In the genomic region with DNA sequence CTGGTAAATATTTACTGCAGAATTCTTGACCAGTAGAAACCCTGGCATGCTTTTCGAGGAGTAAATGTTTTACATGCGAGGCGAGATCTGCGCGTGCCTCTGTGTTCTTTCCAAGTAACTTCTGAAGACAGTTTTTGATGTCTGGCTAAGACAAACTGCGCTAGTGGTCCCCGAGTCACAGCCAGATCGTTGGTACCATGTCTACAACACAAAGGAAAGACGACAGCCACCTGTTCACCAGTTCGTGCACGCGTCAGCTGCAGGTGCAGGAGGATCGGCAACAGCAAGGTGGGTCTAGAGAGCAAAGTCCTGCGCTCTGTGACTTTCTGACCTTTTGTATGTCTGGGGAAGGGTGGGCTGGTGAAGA, we compare ENCODE assay signal across 10 mouse cellular contexts. TPM values are rescaled to one million over a fixed set of nuclear protein-coding genes. Genes with fewer than 3 reads are reported as not detected.
DNase-seq lines count a peak whose midpoint lies in the region; ATAC-seq lines count a peak whose summit lies in the region.
"Had no signal": no experiment of that assay in that cellular context is flagged by ENCODE, and none has a peak within 500 bp of the region (broad histone marks: within the 10 kb centered on the region; RNA-seq: fewer than 3 reads in every experiment).

No protein-coding gene starts in this region.

- no peaks in the 10 kb centered on the region for H3K27me3 ChIP-seq in forebrain, embryonic 14.5 days (replicated peaks; ENCODE audit: control insufficient read depth, insufficient read depth, low read length)
- no peaks in the 10 kb centered on the region for H3K27me3 ChIP-seq in forebrain, embryonic 10.5 days (ENCODE audit: poor library complexity, severe bottlenecking)
- no peaks in the 10 kb centered on the region for H3K27me3 ChIP-seq in lung, embryonic 16.5 days (ENCODE audit: control insufficient read depth, insufficient read depth, low read depth, low read length)
- H3K27me3 ChIP-seq in stomach, embryonic 15.5 days (replicated peaks), result no peaks in the 10 kb centered on the region

- no peak overlapping the region for H3K9ac ChIP-seq in forebrain, embryonic 14.5 days (ENCODE audit: low read length)
- H3K9ac ChIP-seq in lung, embryonic 16.5 days (ENCODE audit: low read length), result peak overlapping the region; percentile 32; the same call in 1 of the 2 replicates
- H3K9ac ChIP-seq in stomach, embryonic 15.5 days, result no peak overlapping the region; the same call in 1 of the 2 replicates

- 84% methylated on average over 14 of the region's 14 CpGs for WGBS in forebrain, embryonic 14.5 days
- 89% methylated on average over 14 of the region's 14 CpGs for WGBS in forebrain, embryonic 10.5 days
- 35% methylated on average over 14 of the region's 14 CpGs for WGBS in lung, embryonic 16.5 days
- 28% methylated on average over 14 of the region's 14 CpGs for WGBS in stomach, embryonic 15.5 days

- H3K4me2 ChIP-seq in forebrain, embryonic 14.5 days (ENCODE audit: low read length), result peak overlapping the region; percentile 34; the same call in 1 of the 2 replicates
- H3K4me2 ChIP-seq in lung, embryonic 16.5 days (ENCODE audit: low read depth, low read length), result peak overlapping the region; percentile 48
- H3K4me2 ChIP-seq in stomach, embryonic 15.5 days, result peak overlapping the region; percentile 67

- no peak for DNase-seq in forebrain, embryonic 14.5 days (ENCODE audit: low spot score)
- DNase-seq in forebrain, embryonic 10.5 days (ENCODE audit: extremely low spot score, low spot score), result no peak
- DNase-seq in lung, adult 18-20 months, result no peak
- DNase-seq in kidney, postnatal 10 days, result peak; percentile 33
- DNase-seq in MN1 (ENCODE audit: low spot score), result no peak
- DNase-seq: thymus, postnatal 14 days had no signal

- no peak for ATAC-seq in forebrain, embryonic 14.5 days
- peak; percentile 8; the same call in 1 of the 2 replicates for ATAC-seq in lung, embryonic 16.5 days (ENCODE audit: low read depth)
- ATAC-seq in stomach, embryonic 15.5 days (ENCODE audit: insufficient read depth, low FRiP score, low read depth), result no peak
- ATAC-seq in granulocyte monocyte progenitor cell, adult 5-6 weeks (replicated peaks; ENCODE audit: poor library complexity, severe bottlenecking), result no peak
- ATAC-seq: CD4-positive, CD25-positive, alpha-beta regulatory T cell, adult 4 months had no signal

- no peak overlapping the region for H3K4me3 ChIP-seq in forebrain, embryonic 14.5 days (ENCODE audit: low read depth, low read length)
- no peak overlapping the region for H3K4me3 ChIP-seq in forebrain, embryonic 10.5 days
- H3K4me3 ChIP-seq in lung, embryonic 16.5 days (ENCODE audit: low read length), result peak overlapping the region; percentile 29
- peak overlapping the region; percentile 36 for H3K4me3 ChIP-seq in stomach, embryonic 15.5 days (replicated peaks)

- H3K27ac ChIP-seq in forebrain, embryonic 14.5 days (ENCODE audit: low read depth, low read length), result no peak overlapping the region
- no peak overlapping the region for H3K27ac ChIP-seq in forebrain, embryonic 10.5 days
- H3K27ac ChIP-seq in lung, embryonic 16.5 days (ENCODE audit: low read length), result no peak overlapping the region; the same call in 1 of the 2 replicates
- H3K27ac ChIP-seq in stomach, embryonic 15.5 days, result no peak overlapping the region

- no peaks in the 10 kb centered on the region for H3K9me3 ChIP-seq in forebrain, embryonic 14.5 days (replicated peaks; ENCODE audit: control insufficient read depth, low read length)
- H3K9me3 ChIP-seq in forebrain, embryonic 10.5 days, result no peaks in the 10 kb centered on the region
- no peaks in the 10 kb centered on the region for H3K9me3 ChIP-seq in lung, embryonic 16.5 days (ENCODE audit: control insufficient read depth, low read length)
- no peaks in the 10 kb centered on the region for H3K9me3 ChIP-seq in stomach, embryonic 15.5 days

- no peaks in the 10 kb centered on the region for H3K36me3 ChIP-seq in forebrain, embryonic 14.5 days (ENCODE audit: control insufficient read depth, insufficient read depth, low read length)
- H3K36me3 ChIP-seq in forebrain, embryonic 10.5 days (replicated peaks), result no peaks in the 10 kb centered on the region
- no peaks in the 10 kb centered on the region for H3K36me3 ChIP-seq in lung, embryonic 16.5 days (ENCODE audit: control insufficient read depth, insufficient read depth, low read length)
- no peaks in the 10 kb centered on the region for H3K36me3 ChIP-seq in stomach, embryonic 15.5 days

- H3K4me1 ChIP-seq in forebrain, embryonic 14.5 days (ENCODE audit: control insufficient read depth, insufficient read depth, low read length), result peaks cover 4% of the 10 kb centered on the region; the same call in 1 of the 2 replicates
- H3K4me1 ChIP-seq in forebrain, embryonic 10.5 days, result peaks cover 7% of the 10 kb centered on the region
- H3K4me1 ChIP-seq in lung, embryonic 16.5 days (replicated peaks; ENCODE audit: control insufficient read depth, insufficient read depth, low read length), result peaks cover 5% of the 10 kb centered on the region; the same call in 1 of the 2 replicates
- peaks cover 7% of the 10 kb centered on the region; the same call in 1 of the 2 replicates for H3K4me1 ChIP-seq in stomach, embryonic 15.5 days

RNA-seq across cellular contexts. Expression of gene Ranbp3l, which starts 0.5 kb away (rescaled TPM):
- 10.4 and 11.3 TPM in 2 replicates for polyA plus RNA-seq in forebrain, embryonic 14.5 days (2014; fragmentation: Nextera tagmentation; extraction: Ambion mirVana)
- 0.09 and 0.55 TPM in 2 replicates for polyA plus RNA-seq in forebrain, embryonic 10.5 days (2016; fragmentation: Nextera tagmentation; extraction: Ambion mirVana)
- polyA plus RNA-seq in lung, embryonic 16.5 days (2015; fragmentation: Nextera tagmentation; extraction: Ambion mirVana), result 0.15 and 0.16 TPM in 2 replicates
- polyA plus RNA-seq in stomach, embryonic 15.5 days (2015; fragmentation: Nextera tagmentation; extraction: Ambion mirVana), result 0.34 and 0.46 TPM in 2 replicates
- not detected in 2 replicates for total RNA-seq in granulocyte monocyte progenitor cell, adult 5-6 weeks (2014; fragmentation: Nextera tagmentation)
- total RNA-seq in granulocyte monocyte progenitor cell, adult 5-6 weeks (2017), result not detected in 2 replicates

Comparison
In these comparisons a context has a peak if more than half of its experiments do, and no peak if none do; other contexts are left out.
1. H3K4me3 ChIP-seq: peak in lung, embryonic 16.5 days (single experiment) and stomach, embryonic 15.5 days (single experiment); none in forebrain, embryonic 14.5 days (single experiment) and forebrain, embryonic 10.5 days (single experiment).
2. Peak in every context shown above with its lines, with median percentiles within 50 percentile points of each other: H3K4me2 ChIP-seq.